Mouse (Mus musculus) embryonic facial prominence, embryonic 13.5 days (tissue): ENCODE data around the gene Clcf1. TPM values are rescaled to one million over a fixed set of nuclear protein-coding genes. Genes with fewer than 3 reads are reported as not detected.
A peak's percentile ranks its signal among the peaks of the same experiment; 100 is the strongest.

Experiments used
- ATAC-seq: fragments of 200-750 bp; cut with Nextera tagmentation; 2 replicates; pipeline ENCODE4 v1.8.0; 2017; ENCODE audit warnings: low read depth; ENCODE audit not compliant: insufficient number of reproducible peaks, insufficient read depth, low FRiP score, low TSS enrichment
- H3K27ac ChIP-seq: fragments of 300-500 bp; sonication (generic); 2 replicates; pipeline ENCODE4 v1.5.1; 2015; ENCODE audit warnings: moderate library complexity, mild to moderate bottlenecking, inconsistent platforms
- H3K27me3 ChIP-seq: fragments of 300-500 bp; sonication (generic); 2 replicates; pipeline ENCODE4 v1.6.1; 2015; ENCODE audit warnings: mild to moderate bottlenecking, inconsistent platforms
- H3K36me3 ChIP-seq: fragments of 300-500 bp; sonication (generic); 2 replicates; pipeline ENCODE4 v1.6.1; 2015; ENCODE audit warnings: mild to moderate bottlenecking, inconsistent platforms
- H3K4me1 ChIP-seq: fragments of 300-500 bp; sonication (generic); 2 replicates; pipeline ENCODE4 v1.6.1; 2015; ENCODE audit warnings: inconsistent platforms
- H3K4me2 ChIP-seq: fragments of 300-500 bp; sonication (generic); 2 replicates; pipeline ENCODE4 v1.6.1; 2015; ENCODE audit warnings: moderate library complexity, mild to moderate bottlenecking, inconsistent platforms
- H3K4me3 ChIP-seq: fragments of 300-500 bp; sonication (generic); 2 replicates; pipeline ENCODE4 v1.5.1; 2015; ENCODE audit warnings: mild to moderate bottlenecking, inconsistent platforms
- H3K9ac ChIP-seq: fragments of 300-500 bp; sonication (generic); 2 replicates; pipeline ENCODE4 v1.6.1; 2015; ENCODE audit warnings: mild to moderate bottlenecking, inconsistent platforms
- H3K9me3 ChIP-seq: fragments of 300-500 bp; sonication (generic); 2 replicates; pipeline ENCODE4 v1.6.1; 2016; ENCODE audit warnings: inconsistent platforms
- WGBS: fragments of 180-500 bp; shearing (Covaris S2); methylation state at CpG from one replicate; pipeline ENCODE4 v1.1.7; 2015; ENCODE audit warnings: mixed read lengths; 5-methylcytosine and 5-hydroxymethylcytosine counted together
- polyA plus RNA-seq: library from polyadenylated mRNA; unstranded; fragments of >200 nt; fragmentation: Nextera tagmentation; extraction: Ambion mirVana; gene quantifications from 2 replicates; pipeline ENCODE4 v1.2.1, GENCODE M21; 2015

Gene Clcf1
- polyA plus RNA-seq, 1 experiment from 2014 or later, result 11.5 TPM

DNA sequence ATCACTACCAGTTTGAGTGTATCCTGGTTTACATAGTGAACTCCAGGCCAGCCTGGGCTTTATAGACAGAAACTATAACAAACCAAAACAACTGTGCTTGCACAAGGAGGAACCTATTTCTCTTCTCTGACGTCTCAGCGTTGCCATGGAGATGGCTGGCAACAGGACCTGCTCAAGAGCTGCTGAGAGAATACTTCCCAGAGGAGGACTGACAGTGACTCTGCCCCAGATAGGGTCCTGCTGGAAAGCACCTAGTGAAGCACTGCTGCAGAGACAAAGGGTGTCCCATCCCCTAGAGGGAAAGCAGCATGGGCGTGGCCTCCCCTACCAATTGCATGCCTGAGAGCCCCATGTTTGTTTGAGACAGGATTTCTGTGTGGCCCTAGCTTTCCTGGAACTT lies 32.1 kb upstream of the Clcf1 start:
- Histone ChIP-seq H3K9me3 (no peaks in the 10 kb centered on the region), H3K4me1 (peaks cover 14% of the 10 kb centered on the region; the same call in 1 of the 2 replicates), H3K27ac (no peak overlapping the region), H3K27me3 (no peaks in the 10 kb centered on the region), H3K4me2 (no peak overlapping the region), H3K4me3 (no peak overlapping the region), H3K36me3 (no peaks in the 10 kb centered on the region), H3K9ac (peak overlapping the region; percentile 32; the same call in 1 of the 2 replicates)
- WGBS, result 35% methylated on average over 3 of the region's 3 CpGs
- no peak for ATAC-seq

DNA sequence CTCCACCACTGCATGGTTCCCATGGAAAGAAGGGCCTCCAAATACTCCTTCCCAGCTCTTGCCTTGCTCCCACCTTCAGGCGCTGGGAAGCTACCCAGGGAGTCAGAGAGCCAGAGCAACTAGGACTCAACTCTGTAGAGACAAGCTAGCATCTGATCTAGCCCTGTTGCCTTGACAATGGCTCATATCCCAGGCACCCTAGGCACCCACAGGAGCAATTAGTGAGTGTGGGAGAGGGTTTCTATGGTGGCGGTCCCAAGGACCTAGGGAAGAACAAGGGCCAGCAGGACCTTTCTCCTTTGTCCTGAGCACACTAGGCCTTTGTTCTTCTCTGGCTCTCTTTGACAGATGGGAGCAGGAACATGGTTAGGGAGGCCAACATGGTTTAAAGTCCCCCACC lies 30.3 kb upstream of the Clcf1 start:
- no peak overlapping the region for H3K27ac ChIP-seq
- WGBS, result 64% methylated on average over 2 of the region's 2 CpGs
- ATAC-seq, result no peak

DNA sequence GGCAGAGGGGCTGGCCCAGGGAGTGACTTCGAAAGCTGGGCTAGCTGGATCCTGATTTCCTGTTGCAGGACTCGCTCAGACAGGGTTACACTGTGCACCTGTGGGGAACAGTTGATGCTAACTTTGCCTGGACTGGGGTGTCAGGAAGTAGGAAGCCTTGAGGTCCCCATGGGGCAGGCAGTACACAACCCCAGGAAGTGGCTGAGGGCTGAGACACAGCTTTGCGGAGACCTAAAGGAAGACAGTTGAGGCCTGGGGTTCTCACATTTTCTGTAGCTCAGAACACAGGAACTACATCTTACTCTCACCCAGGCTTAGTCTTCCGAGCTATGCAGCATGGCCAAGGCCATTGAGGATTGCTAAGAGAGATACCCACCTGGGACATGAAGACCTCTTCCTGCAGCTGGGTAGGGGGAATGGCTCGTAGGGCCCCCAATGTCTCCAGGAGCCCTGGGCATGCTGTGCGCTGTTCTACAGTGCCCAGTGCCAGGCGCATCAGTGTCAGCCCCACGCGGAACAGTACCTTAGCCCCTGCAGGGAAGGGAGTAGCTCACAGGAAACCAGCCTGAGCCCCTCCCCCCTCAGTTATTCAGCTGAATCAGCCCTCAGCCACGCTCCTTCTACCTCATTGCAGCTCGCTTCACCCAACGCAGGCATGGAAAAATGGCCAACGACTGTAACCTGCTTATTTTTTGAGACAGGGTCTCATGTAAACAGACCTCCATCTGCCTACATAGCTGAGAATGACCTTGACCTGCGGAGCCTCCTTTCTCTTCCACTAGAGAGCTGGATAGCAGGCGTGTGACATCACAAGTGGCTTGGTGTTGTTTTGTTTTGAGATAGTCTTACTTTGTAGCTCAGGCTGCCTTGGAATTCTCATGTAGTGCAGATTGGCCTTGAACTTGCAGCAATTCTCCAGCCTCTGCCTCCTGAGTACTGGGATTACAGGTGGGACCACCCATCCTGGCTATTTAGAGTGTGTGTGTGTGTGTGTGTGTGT lies 28.8 kb upstream of the Clcf1 start:
- Histone ChIP-seq H3K27ac (0 out of 2 replicates have a peak overlapping the region, but pooled peaks have one; percentile 28), H3K9ac (peak overlapping the region; percentile 44; the same call in 1 of the 2 replicates)
- WGBS, result 50% methylated on average over 15 of the region's 15 CpGs

More for the DNA sequence above, 30.3 kb upstream of the Clcf1 start:
- no peaks in the 10 kb centered on the region for H3K27me3 ChIP-seq
- no peak overlapping the region for H3K9ac ChIP-seq
- H3K4me3 ChIP-seq, result no peak overlapping the region
- H3K9me3 ChIP-seq, result no peaks in the 10 kb centered on the region
- H3K36me3 ChIP-seq, result no peaks in the 10 kb centered on the region
- peaks cover 14% of the 10 kb centered on the region; the same call in 1 of the 2 replicates for H3K4me1 ChIP-seq
- no peak overlapping the region for H3K4me2 ChIP-seq

DNA sequence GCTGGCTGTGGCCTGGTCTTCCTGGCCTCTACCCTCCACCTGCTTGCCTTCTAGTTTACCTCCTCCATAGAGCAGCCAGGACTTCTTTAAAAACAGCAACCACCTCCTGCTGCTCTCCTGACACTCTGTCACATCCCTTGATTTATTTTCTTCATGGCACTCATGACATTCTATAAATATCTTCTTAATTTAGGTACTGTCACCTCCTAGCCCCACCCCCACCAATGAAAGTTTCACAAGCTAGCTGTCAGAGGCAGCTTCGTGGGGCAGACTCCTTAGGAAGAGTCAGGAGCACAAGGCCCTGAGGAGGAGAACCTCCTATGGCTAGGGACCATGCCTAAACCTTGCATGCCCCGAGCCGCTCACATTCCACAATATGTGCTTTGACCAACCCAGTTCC lies 26.7 kb upstream of the Clcf1 start:
- Histone ChIP-seq H3K36me3 (no peaks in the 10 kb centered on the region), H3K27me3 (no peaks in the 10 kb centered on the region), H3K4me2 (no peak overlapping the region), H3K4me3 (no peak overlapping the region), H3K4me1 (peaks cover 21% of the 10 kb centered on the region), H3K9me3 (no peaks in the 10 kb centered on the region), H3K27ac (no peak overlapping the region), H3K9ac (no peak overlapping the region)
- WGBS, result 79% methylated on average over 3 of the region's 3 CpGs
- no peak for ATAC-seq

More for the DNA sequence above, 28.8 kb upstream of the Clcf1 start:
- Histone ChIP-seq H3K4me2 (no peak overlapping the region), H3K4me3 (no peak overlapping the region), H3K27me3 (no peaks in the 10 kb centered on the region), H3K4me1 (peaks cover 14% of the 10 kb centered on the region; the same call in 1 of the 2 replicates), H3K36me3 (no peaks in the 10 kb centered on the region), H3K9me3 (no peaks in the 10 kb centered on the region)
- no peak for ATAC-seq

DNA sequence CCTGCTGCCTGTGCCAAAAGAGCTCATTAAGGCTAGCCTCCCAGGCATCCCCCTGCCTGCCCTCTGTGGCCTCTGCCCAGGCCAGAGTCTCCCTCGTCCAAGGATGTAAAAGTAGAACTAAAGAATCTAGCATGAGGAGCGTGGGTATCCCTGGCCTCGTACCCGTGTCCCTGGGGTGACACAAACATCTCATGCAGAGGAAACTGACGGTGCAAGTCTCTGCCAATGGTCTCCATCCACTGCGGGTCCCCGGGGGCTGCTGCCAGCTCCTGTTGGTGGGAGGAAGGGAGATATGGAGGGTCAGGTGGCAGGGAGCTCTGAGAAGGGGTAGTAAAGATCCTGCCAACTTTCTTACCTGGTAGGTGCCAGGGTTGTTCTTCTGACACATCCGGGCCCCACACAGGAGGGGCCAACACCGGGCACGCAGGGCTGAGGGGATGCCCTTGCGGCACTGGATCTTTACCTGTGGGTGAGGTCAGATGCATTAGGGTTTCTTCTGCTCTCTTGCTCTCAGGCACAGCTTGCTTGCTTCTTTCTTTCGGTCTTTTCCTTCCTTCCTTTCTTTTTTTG lies 24.9 kb upstream of the Clcf1 start:
- Histone ChIP-seq H3K4me2 (no peak overlapping the region), H3K4me1 (peaks cover 36% of the 10 kb centered on the region), H3K9ac (no peak overlapping the region), H3K27ac (no peak overlapping the region), H3K27me3 (no peaks in the 10 kb centered on the region), H3K9me3 (no peaks in the 10 kb centered on the region), H3K36me3 (peaks cover 11% of the 10 kb centered on the region), H3K4me3 (no peak overlapping the region)
- ATAC-seq, result no peak
- 87% methylated on average over 12 of the region's 12 CpGs for WGBS

DNA sequence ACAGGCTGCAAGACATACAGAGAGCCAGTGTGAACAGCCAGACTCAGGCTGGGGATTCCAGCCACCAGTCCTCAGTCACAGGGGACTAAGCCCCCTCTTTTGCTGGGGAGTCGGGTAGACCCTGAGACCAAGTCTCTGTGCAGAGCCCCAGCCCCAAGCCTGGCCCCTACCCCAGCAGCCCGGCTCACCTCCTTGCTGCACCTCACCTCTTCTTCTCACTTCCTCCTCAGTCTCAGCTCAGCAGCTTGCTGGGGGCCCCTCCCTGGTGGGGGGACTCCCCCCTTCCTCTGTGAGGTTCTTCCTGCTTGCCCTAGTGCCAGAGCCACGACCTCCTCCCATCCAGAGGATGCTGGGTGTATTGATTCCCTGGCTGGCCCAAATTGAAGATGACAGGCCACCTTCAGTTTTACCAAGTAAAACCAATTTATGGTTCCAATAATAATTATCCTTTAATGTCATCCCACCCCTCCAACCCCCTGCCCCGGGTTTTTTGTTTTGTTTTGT lies 23.2 kb upstream of the Clcf1 start, which contains the start of gene Tbc1d10c:
Gene Tbc1d10c, minus strand, starts transcription at position 454 of the 504 bp plus-strand sequence.
- Histone ChIP-seq H3K27ac (peak within 1 kb of the TSS; percentile 93), H3K4me1 (peaks cover 29% of the 10 kb centered on the region), H3K9ac (peak within 1 kb of the TSS; percentile 99), H3K4me2 (peak within 1 kb of the TSS; percentile 95), H3K9me3 (no peaks in the 10 kb centered on the region), H3K4me3 (peak within 1 kb of the TSS; percentile 89), H3K27me3 (no peaks in the 10 kb centered on the region), H3K36me3 (peaks cover 28% of the 10 kb centered on the region)
- ATAC-seq, result no peak
- WGBS, result 60% methylated on average over 4 of the region's 4 CpGs

DNA sequence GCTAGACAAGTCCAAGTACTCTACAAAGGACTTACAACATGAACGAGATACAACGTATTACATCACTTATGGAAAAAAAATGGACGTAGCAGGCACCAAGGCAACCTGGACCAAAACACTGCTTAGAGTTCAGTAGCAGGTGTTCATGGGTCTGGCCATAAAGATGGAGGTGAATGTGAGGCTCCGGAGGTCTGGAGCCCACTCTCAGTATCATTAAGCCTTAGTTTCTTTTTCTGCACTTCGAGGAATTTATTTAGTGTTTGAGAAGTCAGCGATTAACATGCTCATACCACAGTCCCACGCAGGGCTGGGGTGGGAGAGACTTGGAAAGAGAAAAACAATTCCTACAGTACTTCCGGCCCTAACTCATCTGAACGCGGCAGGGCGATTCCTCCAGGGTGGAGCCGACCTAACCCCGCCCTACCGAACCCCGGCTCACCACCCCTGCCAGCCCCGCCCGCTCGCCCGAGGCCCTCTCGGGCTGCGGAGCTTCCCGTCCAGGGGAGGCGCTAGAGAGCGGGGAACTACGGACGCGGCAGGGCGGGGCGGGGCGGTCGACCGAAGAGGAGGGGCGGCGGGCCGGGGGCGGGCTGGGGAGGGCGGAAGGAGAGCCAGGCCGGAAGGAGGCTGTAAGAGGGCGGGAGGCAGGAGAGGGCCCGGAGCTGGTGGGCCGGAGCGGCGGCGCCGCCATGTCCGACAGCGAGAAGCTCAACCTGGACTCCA lies 22.3 kb upstream of the Clcf1 start, which contains the start of gene Ppp1ca:
Gene Ppp1ca, plus strand, starts transcription at position 538 of the 723 bp plus-strand sequence.
- H3K4me1 ChIP-seq, result peaks cover 36% of the 10 kb centered on the region
- H3K36me3 ChIP-seq, result peaks cover 36% of the 10 kb centered on the region
- H3K27ac ChIP-seq, result peak within 1 kb of the TSS; percentile 93
- H3K9me3 ChIP-seq, result no peaks in the 10 kb centered on the region
- peak within 1 kb of the TSS; percentile 95 for H3K4me2 ChIP-seq
- H3K27me3 ChIP-seq, result no peaks in the 10 kb centered on the region
- H3K9ac ChIP-seq, result peak within 1 kb of the TSS; percentile 99
- 7% methylated on average over 43 of the region's 47 CpGs for WGBS
- ATAC-seq, result peak; percentile 88
- peak within 1 kb of the TSS; percentile 89 for H3K4me3 ChIP-seq

DNA sequence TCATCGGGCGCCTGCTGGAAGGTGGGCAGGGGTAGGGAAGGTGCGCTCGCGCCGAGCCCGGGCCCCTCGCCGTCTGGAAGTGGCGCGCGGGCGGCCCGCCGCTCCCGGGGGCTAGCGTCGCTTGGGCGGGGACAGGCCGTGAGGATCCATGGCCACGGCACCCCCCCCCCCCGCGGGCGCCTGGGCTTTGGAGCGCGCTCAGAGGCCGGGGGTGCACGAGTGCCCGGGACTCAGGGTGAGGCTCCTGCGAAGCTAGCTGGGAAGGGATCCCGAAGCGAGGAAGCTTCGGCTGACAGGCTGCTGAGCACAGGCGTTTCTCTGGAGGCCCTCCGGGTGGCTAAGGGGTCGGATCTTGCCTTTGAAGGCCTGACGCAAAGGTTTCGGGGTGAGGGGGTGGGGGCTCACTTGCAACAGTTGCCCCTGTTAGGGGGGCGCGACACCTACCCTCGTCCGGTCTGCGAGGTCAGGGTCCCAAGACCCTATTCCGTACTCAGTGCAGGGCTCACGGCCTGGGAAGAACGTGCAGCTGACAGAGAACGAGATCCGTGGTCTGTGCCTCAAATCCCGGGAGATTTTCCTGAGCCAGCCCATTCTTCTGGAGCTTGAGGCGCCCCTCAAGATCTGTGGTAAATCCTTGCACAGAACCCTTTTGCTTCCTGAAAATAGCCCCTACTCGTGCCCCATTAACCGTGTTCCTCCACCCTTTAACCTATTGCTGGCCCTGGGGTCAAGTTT lies 21.6 kb upstream of the Clcf1 start:
- Histone ChIP-seq H3K36me3 (peaks cover 44% of the 10 kb centered on the region), H3K4me1 (peaks cover 39% of the 10 kb centered on the region), H3K9ac (peak overlapping the region; percentile 99), H3K4me3 (peak overlapping the region; percentile 89), H3K27me3 (no peaks in the 10 kb centered on the region), H3K9me3 (no peaks in the 10 kb centered on the region), H3K27ac (peak overlapping the region; percentile 93), H3K4me2 (peak overlapping the region; percentile 95)
- ATAC-seq, result peak; percentile 50; the same call in 1 of the 2 replicates
- WGBS, result under 1% methylated on average over 46 of the region's 52 CpGs

DNA sequence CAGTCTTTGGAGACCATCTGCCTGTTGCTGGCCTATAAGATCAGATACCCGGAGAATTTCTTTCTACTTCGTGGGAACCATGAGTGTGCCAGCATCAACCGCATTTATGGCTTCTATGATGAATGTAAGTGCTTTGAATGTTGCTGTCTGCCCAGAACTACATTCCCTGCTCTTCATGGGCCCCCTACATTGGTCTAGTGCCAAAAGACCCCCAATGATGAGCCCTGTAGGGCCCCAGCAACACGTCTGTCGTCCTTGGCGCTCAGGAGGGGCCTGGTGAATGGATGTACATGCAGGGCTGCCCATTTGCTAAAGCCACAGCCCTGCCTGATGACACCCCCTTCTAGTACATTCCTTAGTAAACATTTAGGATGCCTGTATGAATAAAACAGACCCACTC lies 20.9 kb upstream of the Clcf1 start:
- Histone ChIP-seq H3K9ac (peak overlapping the region; percentile 99), H3K9me3 (no peaks in the 10 kb centered on the region), H3K36me3 (peaks cover 51% of the 10 kb centered on the region), H3K27ac (peak overlapping the region; percentile 93; the same call in 1 of the 2 replicates), H3K27me3 (no peaks in the 10 kb centered on the region), H3K4me3 (peak overlapping the region; percentile 89), H3K4me1 (peaks cover 39% of the 10 kb centered on the region), H3K4me2 (peak overlapping the region; percentile 95)
- 60% methylated on average over 6 of the region's 6 CpGs for WGBS
- no peak for ATAC-seq

DNA sequence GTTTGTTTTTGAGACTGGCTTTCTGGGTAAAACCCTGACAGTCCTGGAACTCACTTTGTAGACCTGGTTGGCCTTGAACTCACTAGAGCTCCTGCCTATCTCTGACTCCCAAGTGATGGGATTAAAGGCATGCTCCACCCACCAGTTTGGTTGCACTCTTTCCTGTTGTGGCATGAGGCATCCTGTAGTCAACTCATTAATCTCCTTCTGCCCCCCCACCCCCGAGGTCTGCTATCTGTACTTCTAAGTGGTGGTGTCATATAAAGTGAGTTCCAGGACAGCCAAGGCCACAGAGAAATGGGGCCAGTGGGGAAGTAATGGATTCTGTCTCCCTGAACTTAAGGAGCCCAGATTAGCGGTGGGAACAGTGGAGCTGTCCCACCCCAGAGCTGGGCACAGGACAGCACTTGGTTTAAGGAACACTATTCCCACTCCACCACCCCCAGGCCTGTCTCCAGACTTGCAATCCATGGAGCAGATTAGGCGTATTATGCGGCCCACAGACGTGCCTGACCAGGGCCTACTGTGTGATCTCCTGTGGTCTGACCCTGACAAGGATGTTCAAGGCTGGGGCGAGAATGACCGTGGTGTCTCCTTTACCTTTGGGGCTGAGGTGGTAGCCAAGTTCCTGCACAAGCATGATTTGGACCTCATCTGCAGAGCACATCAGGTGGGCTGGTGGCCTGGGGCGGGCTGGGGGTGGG lies 19.9 kb upstream of the Clcf1 start:
- WGBS, result 88% methylated on average over 8 of the region's 8 CpGs
- Histone ChIP-seq H3K27ac (no peak overlapping the region), H3K27me3 (no peaks in the 10 kb centered on the region), H3K9ac (0 out of 2 replicates have a peak overlapping the region, but pooled peaks have one; percentile 99), H3K9me3 (no peaks in the 10 kb centered on the region), H3K4me3 (no peak overlapping the region), H3K36me3 (peaks cover 61% of the 10 kb centered on the region), H3K4me2 (peak overlapping the region; percentile 95; the same call in 1 of the 2 replicates), H3K4me1 (peaks cover 39% of the 10 kb centered on the region)
- no peak for ATAC-seq
